Mouse (Mus musculus): Measurements from ENCODE around the gene Chm.
"Not testable (repeated sequence)": the region's sequence is repeated elsewhere in the genome, so short reads cannot be mapped to it uniquely, and the experiment has no call there.

Gene Chm

DNA sequence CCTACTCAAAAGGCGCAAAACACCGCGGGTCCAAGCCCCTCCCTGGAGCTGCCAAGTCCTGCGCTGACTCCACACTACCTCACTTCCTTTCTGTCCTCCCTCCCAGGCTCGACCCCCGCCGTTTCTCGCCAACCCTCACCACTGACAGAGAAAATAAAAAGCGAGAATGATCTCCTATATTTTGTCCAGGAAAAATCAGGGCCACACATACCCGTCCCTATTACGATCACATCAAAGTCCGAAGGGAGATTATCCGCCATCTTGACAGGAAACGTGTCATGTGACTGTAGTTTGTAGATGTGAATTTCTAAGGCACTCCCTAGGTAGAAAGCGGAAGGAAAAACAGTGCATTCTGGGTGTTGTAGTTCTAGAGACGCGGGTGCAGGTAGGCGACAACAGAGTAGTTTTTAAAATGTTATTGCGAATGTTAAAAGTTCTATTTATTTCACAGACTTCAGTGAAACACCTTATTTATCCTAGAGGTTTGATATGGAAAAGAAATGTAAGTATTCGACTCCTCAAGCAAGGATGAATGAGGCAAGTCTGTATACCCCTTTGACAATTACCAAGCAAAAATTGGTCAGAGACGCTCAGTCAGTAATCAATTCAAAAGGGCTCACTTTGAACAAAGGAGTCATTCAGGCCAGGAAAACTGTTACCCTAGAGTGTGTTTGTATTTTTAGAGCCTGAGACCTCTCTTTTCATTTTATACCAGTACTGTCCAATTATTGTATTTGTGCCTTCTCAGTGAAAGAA lies at the start of gene Chm:
Gene Chm, minus strand, starts transcription at position 288 of the 756 bp plus-strand sequence.
- peak; percentile 4 to 20 for DNase-seq

DNA sequence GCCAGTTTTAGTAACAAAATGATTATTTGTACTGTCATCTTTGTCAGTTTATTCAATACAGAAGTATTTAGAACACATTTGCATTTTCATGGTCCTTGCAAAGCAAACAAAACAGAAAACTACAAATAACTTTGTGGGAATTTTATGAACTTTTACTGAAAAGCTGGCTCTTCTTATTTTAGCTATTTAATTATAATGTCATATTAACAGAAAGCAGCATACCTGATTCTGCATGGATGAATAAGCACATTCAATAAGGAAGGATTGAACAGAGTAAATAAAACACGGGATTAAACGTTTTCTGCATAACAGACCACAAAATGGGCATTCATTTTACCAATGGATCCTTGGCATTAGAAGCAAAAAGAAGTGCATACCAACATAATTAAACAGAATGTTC lies 8.6 kb upstream of the Chm start:
- no peak for DNase-seq

DNA sequence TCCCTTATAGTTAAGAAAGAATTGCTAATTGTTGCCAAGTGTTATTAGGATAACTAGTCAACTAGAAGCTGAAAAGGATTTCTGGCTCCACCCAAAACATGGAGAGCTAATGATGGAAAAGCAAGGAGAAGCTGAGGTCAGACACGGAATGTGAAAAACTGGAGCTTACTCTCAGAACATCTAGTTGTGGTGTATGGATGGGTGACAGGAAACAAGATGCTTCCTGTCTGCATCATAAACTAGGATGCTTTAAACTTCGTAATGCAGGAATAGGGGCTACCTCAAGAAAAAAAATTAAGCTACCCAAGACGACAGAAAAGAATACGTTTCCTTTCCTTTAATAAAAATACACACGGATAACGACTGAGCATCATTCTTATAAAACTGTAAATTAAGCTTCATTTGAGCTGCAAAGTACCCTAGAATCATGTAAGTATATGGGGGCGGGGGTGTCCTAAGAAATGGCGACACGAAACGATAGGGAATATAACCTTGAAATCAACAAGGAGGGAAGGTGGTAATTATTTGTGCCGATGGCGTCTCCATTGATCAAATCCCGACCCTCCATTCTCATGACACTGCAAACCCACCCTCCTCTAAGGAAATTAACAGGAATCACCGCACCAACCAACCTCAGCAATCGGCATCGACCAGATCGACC lies 618 bp downstream of the Chm start:
- DNase-seq: no peak

GRCm38 (mm10) chrX:113180856-113181255 lies 4.5 kb downstream of the Chm start:
- DNase-seq: not testable (repeated sequence)

DNA sequence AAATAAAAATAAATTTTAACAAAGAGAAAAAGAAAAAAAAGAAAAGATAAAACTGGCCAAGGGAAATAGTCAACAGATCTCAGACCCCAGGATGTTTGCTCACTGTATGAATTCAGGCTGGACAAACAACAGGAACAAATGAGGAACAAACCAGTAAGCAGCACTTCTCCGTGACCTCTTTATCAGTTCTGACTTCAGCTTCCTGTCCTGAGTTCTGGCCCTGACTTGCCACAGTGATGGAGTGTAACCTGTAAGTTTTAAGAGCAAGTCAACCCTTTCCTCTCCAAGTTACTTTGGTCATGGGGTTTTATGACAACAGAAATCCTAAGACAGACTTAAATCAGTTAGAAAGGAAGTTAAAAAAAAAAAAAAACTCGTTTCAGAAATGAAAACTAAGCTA lies 12.6 kb downstream of the Chm start:
- DNase-seq: no peak

DNA sequence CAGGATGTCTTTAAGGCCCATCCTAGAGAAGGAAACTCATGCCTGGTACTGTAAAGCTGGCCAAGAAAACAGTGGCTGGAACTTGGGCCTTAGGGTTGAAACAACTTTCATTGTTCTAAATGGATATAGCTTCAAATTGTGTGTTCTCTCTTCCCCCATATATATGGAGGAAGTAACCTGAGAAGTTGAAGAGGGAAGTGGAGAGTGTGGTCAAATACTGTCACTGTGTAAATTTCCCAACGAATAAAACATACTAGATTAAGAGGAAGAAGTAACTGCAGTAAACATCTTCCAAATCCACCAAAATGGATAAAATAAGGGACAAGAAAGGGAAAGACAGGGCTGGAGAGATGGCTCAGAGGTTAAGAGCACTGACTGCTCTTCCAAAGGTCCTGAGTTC lies 13.0 kb downstream of the Chm start:
- DNase-seq: no peak

DNA sequence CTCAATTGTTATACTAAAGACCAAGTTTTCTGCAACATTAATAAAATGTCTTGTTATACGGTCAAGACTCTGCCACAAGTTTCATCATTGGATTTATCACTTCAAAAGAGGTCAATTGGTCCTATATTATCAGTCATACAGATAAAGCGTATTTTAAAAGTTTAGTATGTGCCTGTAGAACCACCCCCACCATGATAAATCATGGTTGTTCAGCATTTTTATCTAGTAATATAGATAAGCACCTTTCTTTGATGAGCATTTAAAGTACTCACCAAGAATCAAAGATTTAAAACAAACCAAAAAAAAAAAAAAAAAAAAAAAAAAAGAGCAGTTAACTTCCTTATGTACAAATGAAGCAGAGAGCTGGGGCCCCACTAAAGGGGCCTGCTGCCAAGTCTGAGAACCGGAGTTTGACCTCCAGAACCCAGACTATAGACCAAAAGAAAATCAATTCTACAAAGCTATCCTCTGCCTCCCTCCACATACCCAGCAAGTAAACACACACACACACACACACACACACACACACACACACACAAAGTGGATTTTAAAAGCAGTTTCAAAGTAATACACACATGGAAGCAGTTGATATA lies 25.0 kb downstream of the Chm start:
- no peak for DNase-seq

GRCm38 (mm10) chrX:113084171-113084570 lies 101.1 kb downstream of the Chm start:
- no peak for DNase-seq

- no peak for DNase-seq
These were observed 109.3 kb downstream of the Chm start for GRCm38 (mm10) chrX:113076053-113076452.

GRCm38 (mm10) chrX:113074823-113075222 lies 110.5 kb downstream of the Chm start:
- DNase-seq: no peak

GRCm38 (mm10) chrX:113003621-113004020 lies 181.7 kb downstream of the Chm start:
- no peak for DNase-seq

DNA sequence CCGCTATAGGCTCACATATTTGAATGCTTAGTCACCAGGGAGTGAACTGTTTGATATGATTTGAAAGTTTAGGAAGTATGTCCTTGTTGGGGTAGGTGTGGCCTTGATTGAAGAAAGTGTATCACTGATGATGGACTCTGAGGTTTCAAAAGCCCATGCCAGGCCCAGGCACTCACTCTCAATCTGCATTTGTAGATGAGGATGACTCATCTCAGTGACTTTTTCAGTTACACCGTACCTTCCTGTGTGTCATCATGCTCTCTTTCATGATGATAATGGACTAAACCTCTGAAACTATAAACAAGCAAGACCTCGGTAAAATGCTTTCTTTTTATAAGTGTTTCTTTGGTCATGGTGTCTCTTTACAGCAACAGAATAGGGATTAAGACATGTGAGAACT lies 183.1 kb downstream of the Chm start:
- DNase-seq: no peak

Measured in thymus, adult 18-20 months (tissue).